Mouse (Mus musculus) kidney, adult 18-20 months (tissue): ENCODE data around the gene Hdhd3.
A peak's percentile ranks its signal among the peaks of the same experiment; 100 is the strongest.

Source experiments
- DNase-seq: peaks from one replicate; pipeline ENCODE4 v3.0.0; 2021

Gene Hdhd3

GRCm38 (mm10) chr4:62503374-62503970 lies at the start of gene Hdhd3:
Hdhd3 (minus strand) TSS chr4:62503467.
- DNase-seq: no peak

GRCm38 (mm10) chr4:62551966-62552365 lies 48.7 kb upstream of the Hdhd3 start:
- DNase-seq: no peak

- no peak for DNase-seq
These were observed 41.5 kb upstream of the Hdhd3 start for GRCm38 (mm10) chr4:62544801-62545200.

GRCm38 (mm10) chr4:62543782-62544181 lies 40.5 kb upstream of the Hdhd3 start:
- no peak for DNase-seq

DNA sequence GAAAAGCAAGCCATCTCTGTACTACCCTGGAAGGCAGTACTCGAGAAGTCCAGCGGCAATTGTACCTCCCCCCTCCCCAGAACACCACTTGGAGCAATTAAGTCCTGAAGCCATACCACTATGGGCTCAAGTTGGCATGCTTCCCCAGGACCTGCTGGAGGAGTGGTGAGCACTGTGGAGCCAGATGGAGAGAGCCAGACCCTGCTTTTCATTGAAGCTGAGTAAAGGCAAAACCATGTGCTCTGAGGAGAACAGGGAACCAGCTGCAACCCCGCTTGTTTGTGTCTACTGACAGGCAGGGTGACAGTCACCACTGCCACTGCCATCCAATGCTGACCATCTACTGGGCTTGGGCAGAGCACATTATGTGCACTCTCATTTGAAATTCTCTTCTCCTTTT lies 38.5 kb upstream of the Hdhd3 start:
- DNase-seq: no peak

GRCm38 (mm10) chr4:62533729-62534128 lies 30.5 kb upstream of the Hdhd3 start:
- no peak for DNase-seq

DNA sequence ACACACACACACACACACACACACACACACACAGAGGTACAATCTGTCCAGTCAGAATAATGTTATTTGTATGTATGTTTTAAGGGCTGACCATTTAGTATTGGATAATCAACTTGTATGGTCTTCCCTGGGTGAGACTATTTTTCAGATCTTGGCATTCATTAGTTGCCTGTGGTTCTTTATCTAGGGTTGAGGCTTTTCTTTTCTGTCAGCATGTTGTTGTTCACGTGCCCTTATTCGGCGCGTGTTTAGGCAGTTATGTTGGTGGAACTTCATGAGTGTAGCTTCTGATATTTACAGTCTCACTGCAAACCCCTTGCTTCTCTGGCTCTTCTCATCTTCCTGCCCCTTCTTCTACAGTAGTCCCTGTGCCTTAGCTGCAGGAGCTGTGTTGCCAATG lies 24.4 kb upstream of the Hdhd3 start:
- DNase-seq: no peak

DNA sequence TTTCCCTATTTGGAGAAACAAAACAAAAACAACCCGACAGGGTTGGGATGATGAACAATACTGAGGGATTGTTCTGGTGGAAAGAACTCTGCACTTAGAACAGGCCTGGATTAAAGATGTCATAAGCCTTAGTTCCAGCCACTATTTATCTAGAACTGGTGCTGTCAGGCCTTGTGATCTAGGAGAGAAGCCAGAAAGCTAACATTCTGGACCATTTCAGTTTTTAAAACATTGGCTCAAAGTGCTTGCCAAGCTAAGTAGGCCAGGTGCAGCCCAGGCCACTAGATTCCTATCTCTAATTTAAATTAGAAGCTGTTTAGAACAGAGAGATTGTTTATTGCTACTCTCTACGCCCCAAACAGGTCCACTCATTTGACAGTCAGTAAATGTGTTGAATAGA lies 23.0 kb upstream of the Hdhd3 start:
- no peak for DNase-seq

DNA sequence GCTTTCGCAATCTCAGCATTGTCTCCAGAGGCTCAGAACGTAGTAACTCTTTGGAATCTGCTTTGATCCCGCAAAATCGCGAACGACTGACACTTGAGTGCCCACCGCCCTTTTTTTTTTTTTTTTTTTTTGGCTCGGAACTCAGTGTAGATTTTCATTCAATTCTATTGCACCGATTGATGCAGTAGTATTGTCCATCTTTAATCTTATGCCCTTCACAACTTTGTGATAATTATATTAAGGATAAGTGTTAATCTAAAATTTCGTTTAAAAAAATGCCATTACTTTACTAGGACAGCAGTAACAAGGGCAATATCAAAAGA lies 22.2 kb upstream of the Hdhd3 start:
- no peak for DNase-seq

GRCm38 (mm10) chr4:62524651-62525488 lies 21.6 kb upstream of the Hdhd3 start, which contains the start of the genes Pole3 and 4933430I17Rik:
Pole3 (minus strand) TSS chr4:62525068.
4933430I17Rik (plus strand) TSS chr4:62525369.
- DNase-seq: peak; percentile 98

- no peak for DNase-seq
These were observed 17.7 kb upstream of the Hdhd3 start for GRCm38 (mm10) chr4:62520892-62521400.

DNA sequence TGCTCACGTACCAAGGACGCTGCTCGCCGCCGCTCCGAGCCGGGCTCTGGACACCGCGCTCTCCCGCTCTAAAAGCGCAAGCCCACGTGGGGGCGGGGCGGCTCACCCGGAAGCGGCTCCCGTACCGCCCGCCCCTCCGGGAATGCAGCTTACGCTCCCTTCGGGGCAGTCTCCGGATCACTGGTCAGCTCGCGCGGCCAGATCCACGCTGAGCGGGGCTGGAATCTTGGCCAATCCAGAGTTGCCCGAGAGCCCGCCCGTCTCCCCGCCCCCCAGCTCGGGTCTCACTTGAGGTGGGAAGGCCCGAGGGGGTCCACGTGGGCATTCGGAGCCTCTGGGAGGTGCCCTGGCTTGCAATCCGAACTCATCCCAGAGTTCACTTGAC lies 16.6 kb upstream of the Hdhd3 start, which contains the start of gene Alad:
Alad (minus strand) TSS at position 70 of the 385 bp plus-strand sequence.
- DNase-seq: peak; percentile 92

- no peak for DNase-seq
These were observed 16.0 kb upstream of the Hdhd3 start for GRCm38 (mm10) chr4:62519122-62519848.

- DNase-seq: peak; percentile 70
These were observed 15.3 kb upstream of the Hdhd3 start for GRCm38 (mm10) chr4:62518416-62519121.

DNA sequence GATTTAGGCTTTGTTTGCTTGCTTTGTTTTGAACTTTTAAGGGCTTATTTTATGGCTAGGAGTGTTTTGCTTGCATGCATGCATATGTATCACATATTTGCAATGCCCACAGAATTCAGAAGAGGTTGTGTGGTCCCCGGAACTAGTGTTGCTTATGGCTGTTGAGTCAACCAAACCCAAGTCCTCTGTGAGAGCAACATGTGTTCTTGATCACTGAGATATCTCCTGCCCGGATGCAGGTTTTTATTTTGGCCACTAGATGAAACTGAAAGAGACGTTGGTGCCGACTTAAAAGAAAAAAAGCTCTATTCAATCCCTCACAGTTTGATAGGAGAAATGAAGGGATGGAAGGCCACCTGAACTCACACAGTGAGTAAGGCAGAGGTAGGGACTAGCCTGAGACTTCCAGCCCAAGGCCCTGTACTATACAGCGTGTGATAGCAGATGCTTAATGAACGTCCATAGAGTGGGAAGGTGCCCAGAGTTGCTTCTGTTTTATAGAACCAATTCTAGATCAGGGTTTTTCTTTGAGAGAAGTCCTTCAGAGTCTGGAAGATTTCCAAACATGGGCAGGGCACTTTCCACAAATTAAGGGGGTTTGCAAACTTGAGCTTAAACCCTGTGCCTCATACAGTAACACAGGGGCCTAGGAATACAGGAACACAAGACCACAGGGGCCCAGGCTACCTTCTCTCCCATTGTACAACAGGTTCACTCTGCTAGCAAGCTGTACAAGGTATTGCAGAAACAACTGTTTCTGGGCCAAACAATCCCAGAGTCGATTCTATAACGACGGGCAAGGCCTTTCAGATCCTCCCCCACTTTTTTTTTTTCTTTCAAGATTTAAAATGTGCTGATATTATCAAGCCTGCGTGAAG lies 14.5 kb upstream of the Hdhd3 start:
- no peak for DNase-seq

DNA sequence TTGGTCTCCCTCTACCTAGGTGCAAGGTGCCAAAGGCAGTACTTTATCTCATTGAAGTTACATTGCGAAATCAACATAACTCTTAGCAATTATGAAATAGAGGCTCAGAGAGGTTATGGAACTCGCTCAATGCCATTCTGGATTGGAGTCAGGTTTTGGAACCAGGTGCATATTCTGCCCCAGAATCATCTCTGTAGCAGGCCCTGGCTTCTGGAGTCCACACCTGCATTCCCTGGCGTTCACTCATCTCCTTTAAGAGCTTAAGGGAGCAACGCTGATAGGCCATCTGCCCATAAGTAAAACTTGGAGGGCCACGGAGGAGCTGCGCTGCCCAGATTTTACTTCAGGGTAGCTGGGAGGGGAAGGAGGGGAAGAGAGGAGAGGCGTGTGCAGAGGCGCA lies 13.8 kb upstream of the Hdhd3 start:
- DNase-seq: no peak

DNA sequence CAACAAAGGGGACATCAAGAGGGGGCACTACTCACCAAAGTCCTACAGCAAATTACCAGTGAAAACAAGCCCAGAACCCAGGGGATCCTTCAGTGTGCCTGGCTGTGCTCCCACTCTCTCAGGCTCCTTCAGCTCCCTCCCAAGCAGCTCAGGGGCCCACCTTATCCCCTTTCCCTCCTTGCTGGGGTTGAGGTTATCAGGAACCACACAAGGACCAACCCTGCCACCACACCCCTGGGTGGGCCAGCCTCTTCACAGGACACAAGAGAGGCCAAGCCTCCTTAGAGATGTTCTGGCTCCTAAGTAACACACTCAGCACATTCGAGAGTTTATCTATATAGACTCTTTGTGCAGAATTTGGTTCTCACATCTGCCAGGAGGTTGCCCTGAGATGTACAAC lies 13.3 kb upstream of the Hdhd3 start:
- no peak for DNase-seq

GRCm38 (mm10) chr4:62516079-62516478 lies 12.8 kb upstream of the Hdhd3 start:
- peak; percentile 65 for DNase-seq

GRCm38 (mm10) chr4:62515490-62515889 lies 12.2 kb upstream of the Hdhd3 start:
- no peak for DNase-seq

GRCm38 (mm10) chr4:62514995-62515394 lies 11.7 kb upstream of the Hdhd3 start:
- no peak for DNase-seq

GRCm38 (mm10) chr4:62513998-62514506 lies 10.8 kb upstream of the Hdhd3 start:
- DNase-seq: no peak

- DNase-seq: peak; percentile 77
These were observed 6.7 kb upstream of the Hdhd3 start for GRCm38 (mm10) chr4:62509946-62510345.
